Mouse (Mus musculus) ES-E14 (cell line): ENCODE data around the gene Atp1a4.

Experiments used
- CHD2 ChIP-seq: IDR thresholded peaks from 2 replicates; pipeline ENCODE4 v1.6.1; 2014; ENCODE audit warnings: mild to moderate bottlenecking, low read depth, low read length, inconsistent platforms
- MAFK ChIP-seq: IDR thresholded peaks from 2 replicates; pipeline ENCODE4 v1.6.1; 2014; ENCODE audit warnings: mild to moderate bottlenecking, low read depth, low read length, inconsistent platforms; ENCODE audit not compliant: insufficient read depth
- ZC3H11A ChIP-seq: IDR thresholded peaks from 2 replicates; pipeline ENCODE4 v1.6.1; 2012; ENCODE audit warnings: low read depth, mild to moderate bottlenecking, inconsistent platforms, low read length, borderline replicate concordance
- ZNF384 ChIP-seq: IDR thresholded peaks from 2 replicates; pipeline ENCODE4 v1.6.1; 2012; ENCODE audit warnings: low read depth, low read length, inconsistent platforms

DNA sequence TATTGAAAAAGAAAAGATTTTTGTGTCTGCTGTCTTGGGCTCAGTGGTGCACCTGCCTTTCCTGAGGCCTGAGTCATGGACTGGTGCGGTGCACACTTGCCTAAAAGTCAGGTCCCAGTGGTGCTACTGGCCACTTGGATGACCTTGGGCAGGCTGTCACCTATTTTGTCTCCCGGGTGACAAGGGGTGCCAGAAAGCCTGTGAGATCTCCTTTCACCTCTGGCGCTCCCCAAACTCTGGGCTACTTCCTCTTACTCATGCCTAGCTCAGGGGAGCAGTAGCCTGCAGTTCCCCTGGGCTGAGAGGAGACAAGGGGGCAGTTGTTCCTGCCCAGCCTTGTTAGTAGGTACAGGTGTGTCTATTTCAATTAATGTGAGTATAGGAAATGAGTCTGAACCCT lies 44.1 kb upstream of the Atp1a4 start:
- TF ChIP-seq MAFK (no peak), ZC3H11A (no peak), ZNF384 (no peak), CHD2 (no peak)
